Mouse (Mus musculus) liver (tissue): ENCODE results near the gene Creb3l1.

Experiments used
- DNase-seq: peaks from one replicate; pipeline ENCODE4 v3.0.0-alpha.2; 2020; ENCODE audit warnings: mixed read lengths

Creb3l1 gene

DNA sequence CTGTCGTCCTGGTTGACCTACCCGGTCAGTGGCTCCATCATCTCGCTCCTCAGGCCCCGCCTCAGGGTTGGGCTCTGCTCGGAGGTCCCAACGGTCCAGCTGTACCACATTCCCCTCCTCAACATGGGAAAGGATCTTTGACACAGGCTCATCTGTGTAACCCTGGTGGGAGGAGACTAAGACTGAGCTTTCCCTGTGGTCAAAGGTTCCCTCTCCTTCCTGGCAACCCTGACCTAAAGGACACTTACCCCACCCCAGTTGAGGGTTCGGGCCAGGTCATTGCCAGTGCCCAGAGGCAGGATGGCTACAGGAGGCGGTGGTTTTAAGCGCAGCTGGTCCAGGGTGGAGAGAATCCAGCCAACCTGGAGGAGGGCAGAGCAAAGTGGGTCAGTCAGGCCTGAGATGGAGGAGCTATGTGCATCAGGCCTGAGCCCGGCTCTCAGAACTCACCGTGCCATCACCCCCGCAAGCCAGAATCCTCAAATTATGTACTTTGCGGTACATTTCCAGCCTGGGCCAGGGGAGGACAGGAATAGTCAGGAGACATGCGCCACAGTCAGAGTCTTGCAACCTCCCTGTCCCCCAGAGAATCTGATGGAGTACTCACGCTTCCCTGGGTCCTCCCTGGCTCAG is 84.9 kb downstream of the Creb3l1 start:
- no peak for DNase-seq

DNA sequence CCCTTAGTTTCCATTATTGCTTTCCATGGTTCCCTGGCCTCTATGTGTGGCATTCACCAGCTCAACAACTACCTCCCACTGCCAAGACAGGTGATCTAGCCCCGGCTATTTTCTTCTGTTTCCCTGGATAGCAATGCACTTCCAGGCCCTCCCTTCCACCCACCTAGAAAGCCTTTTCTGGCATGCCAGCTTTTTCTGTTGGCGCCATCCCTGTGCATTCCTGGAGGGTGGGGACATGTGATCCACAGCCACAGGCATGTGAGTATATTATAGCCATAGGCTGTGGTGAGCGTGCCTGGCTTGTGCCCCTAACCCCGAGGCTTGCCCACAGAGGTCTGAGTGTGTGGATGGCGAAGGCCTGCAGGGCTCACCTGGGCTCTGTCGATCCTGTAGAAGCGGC is 88.1 kb downstream of the Creb3l1 start:
- no peak for DNase-seq

DNA sequence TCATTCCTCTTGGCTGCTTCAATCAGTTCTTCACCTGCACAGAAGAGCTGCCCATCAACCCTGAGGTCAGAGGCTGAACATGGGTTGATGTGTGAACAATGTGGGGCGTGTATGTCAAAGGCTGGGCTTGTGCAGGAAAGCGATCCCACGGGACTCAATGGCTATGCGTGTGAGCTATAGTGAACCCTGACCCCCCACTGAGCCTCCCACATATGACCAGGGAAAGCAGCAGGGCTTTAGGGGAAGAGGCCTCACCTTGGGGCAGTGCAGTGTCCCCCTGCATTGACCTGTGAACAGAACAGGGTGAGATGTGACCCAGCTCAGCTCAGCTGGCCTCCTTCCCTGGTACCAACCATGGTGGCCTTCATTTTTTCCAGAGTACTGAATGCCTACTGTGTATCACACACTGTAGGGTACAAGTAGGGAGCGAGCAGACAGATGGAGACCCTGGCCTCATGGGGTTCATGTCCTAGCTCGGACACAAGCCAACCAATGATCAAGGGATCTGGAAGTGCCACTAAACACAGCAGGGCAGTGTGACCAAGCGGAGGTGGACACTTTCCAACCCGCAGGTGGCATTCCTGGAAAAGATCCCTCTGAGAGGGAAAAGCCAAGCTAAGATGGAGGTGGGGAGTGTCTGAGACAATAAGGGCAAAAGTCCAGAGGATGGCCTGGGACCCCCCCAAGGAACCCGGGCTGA is 89.3 kb downstream of the Creb3l1 start:
- no peak for DNase-seq

DNA sequence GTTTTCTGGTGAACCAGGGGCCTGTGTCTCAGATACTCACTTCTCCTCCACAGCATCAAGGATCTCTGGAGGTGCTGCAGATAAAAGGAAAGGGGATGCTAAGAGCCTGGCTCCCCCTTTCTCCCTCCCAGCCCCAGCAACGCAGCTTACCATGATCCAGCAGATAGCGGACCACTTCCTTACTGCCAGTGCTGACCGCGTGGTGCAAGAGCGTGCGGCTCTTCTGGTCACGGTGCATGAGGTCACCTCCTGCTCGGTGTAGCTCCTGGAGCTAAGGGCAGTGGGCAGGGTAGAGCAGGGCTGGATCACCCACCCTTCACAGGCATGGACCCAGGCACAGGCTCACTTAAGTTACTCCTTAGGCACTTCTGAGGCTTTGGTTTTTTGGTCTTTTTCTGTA is 90.3 kb downstream of the Creb3l1 start:
- no peak for DNase-seq

DNA sequence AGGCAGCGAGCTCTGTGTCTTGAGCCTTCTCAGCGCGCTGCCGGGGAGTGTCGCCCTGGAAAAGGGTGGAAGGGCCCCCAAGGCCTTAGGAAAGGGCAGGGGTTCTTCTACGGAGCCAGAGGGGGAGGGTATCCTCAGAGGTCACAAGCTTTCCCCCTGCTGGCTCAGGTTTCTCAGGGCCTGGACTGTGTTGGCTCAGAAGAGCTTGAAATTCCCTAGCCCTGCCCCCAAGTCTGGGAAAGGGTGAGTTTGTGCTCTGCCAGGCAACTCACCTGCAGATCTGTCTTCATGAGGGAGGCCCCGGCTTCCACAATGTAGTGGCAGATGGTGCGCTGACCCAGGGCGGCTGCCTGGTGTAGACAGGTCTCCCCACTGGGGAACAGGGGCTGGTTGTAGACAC is 90.8 kb downstream of the Creb3l1 start:
- DNase-seq, result no peak

DNA sequence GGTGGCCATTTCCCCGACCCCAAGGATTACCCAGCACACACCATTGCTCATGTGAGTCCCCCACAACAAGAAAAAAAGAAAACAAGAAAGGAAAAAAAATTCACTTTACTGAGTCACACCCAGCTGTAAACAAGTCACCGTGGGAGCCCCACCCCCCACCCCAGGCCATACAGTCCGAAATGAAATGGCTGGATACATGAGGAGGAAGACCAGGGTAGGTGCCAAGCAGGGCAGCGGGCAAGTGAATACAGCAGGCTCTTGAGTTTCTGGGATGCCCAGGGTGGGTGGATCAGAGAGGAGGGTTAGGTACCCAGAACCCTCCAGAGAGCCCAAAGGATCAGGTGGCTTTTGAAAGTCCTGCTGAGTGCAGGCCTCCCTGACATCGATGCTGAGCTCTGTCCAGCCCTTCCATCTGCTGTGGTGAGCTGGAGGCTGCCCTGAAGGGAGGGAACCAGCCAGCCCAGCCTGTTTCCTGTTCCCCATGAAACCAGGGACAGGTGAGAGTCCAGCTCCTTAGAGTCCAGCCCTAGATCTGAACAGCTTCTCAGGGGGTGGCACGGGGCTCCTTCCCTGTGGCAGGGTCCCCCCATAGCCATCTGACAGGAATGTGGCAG is 91.5 kb downstream of the Creb3l1 start:
- DNase-seq, result no peak
